Mouse (Mus musculus): ENCODE measurements around the gene Vmn2r1. TPM values are rescaled to one million over a fixed set of nuclear protein-coding genes. Genes with fewer than 3 reads are reported as not detected.
A peak's percentile ranks its signal among the peaks of the same experiment; 100 is the strongest.

The Vmn2r1 gene
- not detected in 2 replicates for total RNA-seq (2017)

GRCm38 (mm10) chr3:64081247-64081646 lies at the start of gene Vmn2r1:
TSS of gene Vmn2r1 (plus strand) at chr3:64081547.
- no peak for ATAC-seq (replicated peaks; ENCODE audit: low read depth, poor library complexity, severe bottlenecking)

GRCm38 (mm10) chr3:64038136-64038841 lies 43.1 kb upstream of the Vmn2r1 start:
- ATAC-seq (replicated peaks; ENCODE audit: low read depth, poor library complexity, severe bottlenecking): no peak

GRCm38 (mm10) chr3:64039818-64040784 lies 41.2 kb upstream of the Vmn2r1 start:
- peak; percentile 89 for ATAC-seq (replicated peaks; ENCODE audit: low read depth, poor library complexity, severe bottlenecking)

- no peak for ATAC-seq (replicated peaks; ENCODE audit: low read depth, poor library complexity, severe bottlenecking)
Measured at GRCm38 (mm10) chr3:64112707-64113106, 31.4 kb downstream of the Vmn2r1 start.

GRCm38 (mm10) chr3:64113352-64114046 lies 32.2 kb downstream of the Vmn2r1 start:
- ATAC-seq (replicated peaks; ENCODE audit: low read depth, poor library complexity, severe bottlenecking): no peak

- no peak for ATAC-seq (replicated peaks; ENCODE audit: low read depth, poor library complexity, severe bottlenecking)
Measured at GRCm38 (mm10) chr3:64141878-64142508, 60.6 kb downstream of the Vmn2r1 start, which contains the start of gene Vmn2r2. TSS of gene Vmn2r2 (minus strand) at chr3:64141928.

Other genes with a start within 250 kb of the Vmn2r1 start
- not detected in 2 replicates for gene Plch1, start 182.1 kb upstream of the Vmn2r1 start, total RNA-seq (2017)
- gene E130311K13Rik, start 152.1 kb upstream of the Vmn2r1 start, total RNA-seq (2017): 5.6 and 8.5 TPM in 2 replicates
- gene Slc33a1, start 116.8 kb upstream of the Vmn2r1 start, total RNA-seq (2017): 18.5 and 19.1 TPM in 2 replicates
- 52.2 and 54.9 TPM in 2 replicates for gene Gmps, start 105.4 kb upstream of the Vmn2r1 start, total RNA-seq (2017)
- gene Vmn2r2, start 60.4 kb downstream of the Vmn2r1 start, total RNA-seq (2017): not detected in 2 replicates
- not detected in 2 replicates for gene Vmn2r3, start 208.2 kb downstream of the Vmn2r1 start, total RNA-seq (2017)

All from common myeloid progenitor, adult 5-6 weeks (primary cell).